Mouse (Mus musculus) small intestine, adult 2 months (tissue): Measurements from ENCODE around the gene Chdh. TPM values are rescaled to one million over a fixed set of nuclear protein-coding genes. Genes with fewer than 3 reads are reported as not detected.

Experiments
- H3K27ac ChIP-seq: fragments of 200-500 bp; 2 replicates; pipeline ENCODE4 v1.5.1; 2012; ENCODE audit warnings: low read depth, low read length, control low read depth, inconsistent platforms; ENCODE audit not compliant: insufficient read depth
- H3K27me3 ChIP-seq: fragments of 200-500 bp; 2 replicates; pipeline ENCODE4 v1.6.1; 2012; ENCODE audit warnings: mild to moderate bottlenecking, moderate library complexity, low read length, inconsistent platforms; ENCODE audit not compliant: control insufficient read depth, insufficient read depth
- H3K36me3 ChIP-seq: fragments of 200-500 bp; 2 replicates; pipeline ENCODE4 v1.6.1; 2012; ENCODE audit warnings: mild to moderate bottlenecking, low read length, control low read depth, inconsistent platforms; ENCODE audit not compliant: control insufficient read depth, insufficient read depth
- H3K4me1 ChIP-seq: fragments of 200-500 bp; 2 replicates; pipeline ENCODE4 v1.6.1; 2012; ENCODE audit warnings: low read length, inconsistent platforms, mixed read lengths; ENCODE audit not compliant: control insufficient read depth, insufficient read depth, insufficient read length
- H3K4me3 ChIP-seq: fragments of 200-500 bp; 2 replicates; pipeline ENCODE4 v1.5.1; 2012; ENCODE audit warnings: low read depth, mild to moderate bottlenecking, control low read depth, inconsistent platforms, low read length, moderate library complexity
- CTCF ChIP-seq: fragments of 200-500 bp; IDR thresholded peaks from 2 replicates; pipeline ENCODE4 v1.5.1; 2012; ENCODE audit warnings: low read depth, mild to moderate bottlenecking, control low read depth, inconsistent platforms, low read length, moderate library complexity, mixed read lengths; ENCODE audit not compliant: insufficient replicate concordance, insufficient read length; ENCODE audit errors: extremely low read depth
- POLR2A ChIP-seq: fragments of 200-500 bp; IDR thresholded peaks from 2 replicates; pipeline ENCODE4 v1.6.1; 2012; ENCODE audit warnings: low read depth, mild to moderate bottlenecking, control low read depth, inconsistent platforms, low read length, moderate library complexity
- WGBS: fragments of 180-500 bp; shearing (Covaris S2); methylation state at CpG from one replicate; pipeline ENCODE4 v1.1.7; 2018; 5-methylcytosine and 5-hydroxymethylcytosine counted together
- polyA plus RNA-seq: library from polyadenylated mRNA; depleted of rRNA; stranded (reverse); fragments of >200 nt; gene quantifications from 2 replicates; pipeline ENCODE4 v1.2.3, GENCODE M21; 2012

The Chdh gene
- polyA plus RNA-seq, 1 experiment = 92.0 TPM

DNA sequence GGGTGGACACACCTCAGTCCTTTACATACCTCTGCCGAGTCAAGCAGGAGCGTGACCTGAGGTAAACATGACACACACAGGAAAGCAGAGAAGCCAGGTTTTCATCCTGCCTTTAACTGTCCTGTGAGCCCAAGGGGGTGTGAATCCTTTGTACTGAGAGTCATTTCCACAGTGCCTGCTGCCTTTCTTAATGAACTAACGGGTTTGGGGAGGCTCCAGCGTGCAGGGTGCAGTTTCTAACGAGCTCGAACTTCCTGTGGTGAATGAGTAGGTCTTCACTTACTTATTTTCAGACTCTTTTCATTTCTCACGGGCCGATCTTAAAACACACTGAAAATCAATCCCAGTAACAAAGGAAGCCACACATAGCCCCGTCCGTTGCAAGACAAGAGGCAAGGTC is 5.7 kb downstream of the Chdh start:
- no peak overlapping the region for H3K27ac ChIP-seq
- no peaks in the 10 kb centered on the region for H3K27me3 ChIP-seq
- H3K4me1 ChIP-seq = peaks cover 41% of the 10 kb centered on the region
- WGBS = 76% methylated on average over 10 of the region's 10 CpGs
- no peak for TF ChIP-seq POLR2A
- TF ChIP-seq CTCF = no peak
- H3K36me3 ChIP-seq = peaks cover 11% of the 10 kb centered on the region
- H3K4me3 ChIP-seq = no peak overlapping the region

DNA sequence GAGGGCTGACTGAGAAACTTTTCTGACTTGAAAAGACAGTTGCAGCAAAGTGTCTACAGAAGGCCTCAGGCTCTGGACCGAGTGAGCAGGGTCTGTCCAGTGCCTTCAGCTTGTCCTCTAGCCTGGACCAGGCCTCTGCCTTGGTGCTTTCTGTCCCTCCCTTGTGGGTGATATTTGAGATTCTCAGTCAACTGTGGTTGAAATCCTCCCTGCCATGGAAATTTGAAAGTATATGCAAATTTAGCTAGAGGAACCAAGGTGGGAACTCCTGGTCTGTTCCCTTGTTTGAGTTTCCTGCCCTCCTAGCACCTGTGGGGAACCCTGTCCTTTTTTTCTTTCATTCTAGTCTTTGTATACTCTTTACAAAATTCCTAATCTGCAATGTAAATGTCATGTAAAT is 6.2 kb downstream of the Chdh start:
- Histone ChIP-seq H3K4me1 (peaks cover 45% of the 10 kb centered on the region), H3K4me3 (no peak overlapping the region)
- WGBS = 84% methylated on average over 1 of the region's 1 CpGs

DNA sequence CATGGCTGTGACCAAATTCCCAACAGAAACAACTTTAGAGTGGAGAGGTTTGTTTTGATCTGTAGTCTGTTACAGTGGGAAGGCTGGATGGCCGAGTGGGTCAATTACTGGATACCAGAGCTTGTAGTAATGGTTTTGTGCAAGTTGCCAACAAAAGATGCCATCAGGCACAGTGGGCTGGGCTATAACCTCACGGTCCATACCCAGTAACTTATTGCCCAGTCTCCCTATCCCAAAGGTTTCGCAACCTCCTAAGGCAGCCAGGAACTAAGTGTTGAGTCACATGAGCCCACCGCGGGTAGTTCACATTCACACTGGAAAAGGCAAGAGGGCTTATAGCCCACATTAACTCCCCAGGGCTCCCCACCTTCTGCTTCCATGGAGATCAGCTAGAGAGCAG is 7.8 kb downstream of the Chdh start:
- peaks cover 39% of the 10 kb centered on the region for H3K4me1 ChIP-seq
- no peak overlapping the region for H3K4me3 ChIP-seq
- H3K27ac ChIP-seq = peak overlapping the region; percentile 21; the same call in 1 of the 2 replicates
- WGBS = 59% methylated on average over 5 of the region's 5 CpGs
- H3K27me3 ChIP-seq = no peaks in the 10 kb centered on the region
- peaks cover 16% of the 10 kb centered on the region for H3K36me3 ChIP-seq
- TF ChIP-seq CTCF = no peak
- TF ChIP-seq POLR2A = no peak

More for the DNA sequence above, 6.2 kb downstream of the Chdh start:
- Histone ChIP-seq H3K27ac (no peak overlapping the region), H3K27me3 (no peaks in the 10 kb centered on the region), H3K36me3 (peaks cover 11% of the 10 kb centered on the region)
- no peak for TF ChIP-seq POLR2A
- TF ChIP-seq CTCF = no peak

DNA sequence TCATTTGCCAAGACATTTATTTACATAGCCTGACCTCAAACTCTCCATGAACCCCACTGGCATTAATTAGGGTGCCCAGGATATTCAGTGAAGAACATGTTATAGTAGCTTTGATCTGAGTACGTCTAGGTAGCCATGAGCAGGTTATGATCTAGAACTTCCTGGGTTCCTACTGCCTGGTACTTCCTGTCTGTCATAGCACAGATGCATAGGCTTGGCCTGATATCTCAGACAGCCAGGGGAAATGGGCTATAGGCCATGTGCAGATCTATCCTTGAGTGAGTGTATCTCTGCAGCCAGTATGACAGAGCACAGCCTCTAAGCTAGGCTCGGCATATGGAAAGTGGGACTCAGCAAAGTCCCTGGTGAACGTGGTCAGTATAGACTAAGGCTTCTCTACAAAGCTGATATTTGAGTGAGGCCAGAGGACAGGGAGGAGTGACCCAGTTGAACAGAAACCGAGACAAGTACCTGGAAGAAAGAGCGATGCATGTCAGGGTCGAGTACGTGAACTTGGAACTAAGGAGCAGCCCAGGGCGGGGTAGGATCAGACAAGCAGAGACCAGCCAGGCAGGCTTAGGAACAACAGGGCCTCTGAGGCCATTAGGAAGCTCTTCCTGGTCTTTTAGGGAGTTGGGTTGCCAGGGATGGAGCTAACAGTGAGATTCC is 9.1 kb downstream of the Chdh start:
- peaks cover 20% of the 10 kb centered on the region for H3K36me3 ChIP-seq
- peak overlapping the region; percentile 81 for H3K27ac ChIP-seq
- peaks cover 34% of the 10 kb centered on the region for H3K4me1 ChIP-seq
- no peak for TF ChIP-seq POLR2A
- no peak for TF ChIP-seq CTCF
- 39% methylated on average over 8 of the region's 8 CpGs for WGBS
- no peak overlapping the region for H3K4me3 ChIP-seq
- no peaks in the 10 kb centered on the region for H3K27me3 ChIP-seq

DNA sequence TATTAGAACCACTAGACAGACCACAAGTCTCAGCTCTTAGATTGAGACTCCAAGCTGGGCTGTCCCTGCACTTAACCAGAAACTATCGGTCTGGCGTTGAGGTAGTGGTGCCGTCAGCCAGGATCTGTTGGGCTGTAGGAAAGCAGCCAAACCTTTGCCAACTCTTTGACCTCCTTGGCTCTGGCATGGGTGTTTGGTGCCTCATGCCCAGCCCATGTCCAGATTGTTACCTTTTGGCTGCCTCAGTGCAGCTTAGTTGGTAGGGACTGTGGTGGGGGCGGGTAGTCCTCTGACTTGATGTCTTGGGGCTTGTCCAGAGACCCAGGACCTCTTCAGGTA is 9.6 kb downstream of the Chdh start:
- Histone ChIP-seq H3K27me3 (no peaks in the 10 kb centered on the region), H3K36me3 (peaks cover 19% of the 10 kb centered on the region), H3K27ac (peak overlapping the region; percentile 81), H3K4me3 (no peak overlapping the region), H3K4me1 (peaks cover 34% of the 10 kb centered on the region)
- WGBS = 78% methylated on average over 4 of the region's 4 CpGs
- TF ChIP-seq CTCF (no peak), POLR2A (no peak)

DNA sequence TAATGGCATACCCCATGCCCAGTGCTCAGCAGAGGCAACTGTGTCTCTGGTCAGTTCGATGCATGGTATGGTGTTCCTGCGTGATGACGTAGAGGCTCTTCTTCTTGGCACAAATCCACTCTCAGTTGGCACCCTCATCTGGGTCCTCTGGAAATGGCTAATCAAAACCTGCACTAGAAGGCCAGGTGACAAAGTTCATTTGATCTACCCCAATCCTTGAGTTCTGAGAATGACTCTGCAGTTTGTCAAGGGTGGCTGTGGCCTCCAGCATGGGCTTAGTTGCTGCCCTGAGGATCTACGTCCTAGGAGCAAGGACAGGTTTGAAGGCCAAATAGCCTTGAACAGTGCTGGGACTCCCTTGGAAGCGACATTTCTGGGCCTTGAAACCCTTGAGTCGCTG is 10.0 kb downstream of the Chdh start:
- Histone ChIP-seq H3K4me1 (peaks cover 34% of the 10 kb centered on the region), H3K36me3 (peaks cover 19% of the 10 kb centered on the region), H3K27me3 (no peaks in the 10 kb centered on the region), H3K27ac (peak overlapping the region; percentile 81), H3K4me3 (no peak overlapping the region)
- no peak for TF ChIP-seq CTCF
- WGBS = 74% methylated on average over 6 of the region's 6 CpGs

DNA sequence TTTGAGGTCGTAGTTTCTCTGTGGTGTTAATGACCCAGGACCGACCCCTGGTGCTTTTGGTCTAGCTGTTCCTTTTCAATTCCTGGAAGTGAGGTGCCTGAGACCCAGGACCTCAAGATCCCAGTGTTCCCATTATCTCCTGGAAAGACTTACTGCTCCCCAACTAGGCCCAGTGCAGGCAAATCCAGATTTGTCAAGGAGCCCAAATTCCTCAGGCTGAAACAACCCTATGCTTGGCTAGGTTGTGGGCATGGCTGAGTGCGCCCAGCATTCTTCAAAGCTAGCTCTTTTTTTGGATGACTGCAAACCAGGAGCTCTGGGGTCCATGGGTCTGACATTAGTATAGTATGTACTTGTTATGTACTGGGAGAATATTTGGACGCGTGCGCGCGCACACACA is 10.6 kb downstream of the Chdh start:
- WGBS = 96% methylated on average over 8 of the region's 8 CpGs
- Histone ChIP-seq H3K4me3 (no peak overlapping the region), H3K27ac (no peak overlapping the region), H3K36me3 (peaks cover 17% of the 10 kb centered on the region), H3K27me3 (no peaks in the 10 kb centered on the region), H3K4me1 (peaks cover 34% of the 10 kb centered on the region)
- no peak for TF ChIP-seq POLR2A
- TF ChIP-seq CTCF = no peak
